Mouse (Mus musculus): ENCODE measurements around the gene Ddc. TPM values are rescaled to one million over a fixed set of nuclear protein-coding genes. Genes with fewer than 3 reads are reported as not detected.
A peak's percentile ranks its signal among the peaks of the same experiment; 100 is the strongest.

Ddc gene
- total RNA-seq, 2 experiments from 2014 or later, result 8.1 to 8.9 TPM

DNA sequence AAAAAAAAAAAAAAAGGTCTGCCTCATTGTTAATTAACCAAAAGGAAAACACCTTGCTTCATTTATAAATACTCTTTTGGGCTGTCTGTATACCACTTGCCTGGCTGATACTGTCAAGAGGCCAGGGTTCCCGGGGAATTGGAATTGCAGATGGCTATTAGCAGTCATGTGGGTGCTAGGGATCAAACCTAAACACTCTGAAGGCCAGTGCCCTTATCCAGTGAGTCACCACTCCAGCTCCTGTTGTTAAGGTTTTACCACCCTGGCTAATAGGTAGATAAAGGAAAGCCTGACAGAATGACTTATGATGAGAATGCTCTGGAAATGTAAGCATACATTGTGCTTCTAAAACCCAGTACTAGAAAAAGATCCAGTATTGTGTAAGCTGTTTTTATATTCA is 103.3 kb downstream of the Ddc start:
- no peak for DNase-seq (ENCODE audit: low spot score in 2 of 2)
- TF ChIP-seq CTCF (conservative IDR thresholded peaks at IDR 0.05), result no peak
- Histone ChIP-seq H3K4me3 (no peak overlapping the region), H3K27ac (no peak overlapping the region)

DNA sequence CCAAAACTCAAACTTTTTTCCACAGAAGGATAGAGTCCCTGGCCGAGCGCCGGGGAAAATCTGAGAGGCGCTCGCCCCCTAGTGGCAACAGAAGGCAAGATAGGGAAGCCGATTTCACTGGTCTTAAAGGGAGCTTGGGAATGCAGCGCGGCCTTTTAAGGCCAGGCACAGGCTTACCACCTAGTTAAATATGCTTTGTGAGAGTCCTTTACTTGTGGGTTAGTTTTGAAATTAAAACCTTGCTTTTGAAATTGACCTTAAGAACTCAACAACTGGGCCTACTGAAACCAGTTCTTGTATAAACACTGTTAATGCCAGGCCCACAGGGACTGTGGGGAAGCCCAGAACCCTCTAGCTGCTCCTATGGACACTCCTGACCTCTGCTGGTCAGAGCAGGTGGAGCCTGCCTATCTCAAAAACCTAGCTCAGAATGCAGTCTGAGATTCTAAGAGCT is 109.4 kb downstream of the Ddc start:
- peak; percentile 64 to 82 for DNase-seq (ENCODE audit: low spot score in 2 of 2)
- no peak overlapping the region for H3K27ac ChIP-seq
- H3K4me3 ChIP-seq, result peak overlapping the region; percentile 22; the same call in 1 of the 2 replicates
- peak; percentile 84 for TF ChIP-seq CTCF (conservative IDR thresholded peaks at IDR 0.05)

DNA sequence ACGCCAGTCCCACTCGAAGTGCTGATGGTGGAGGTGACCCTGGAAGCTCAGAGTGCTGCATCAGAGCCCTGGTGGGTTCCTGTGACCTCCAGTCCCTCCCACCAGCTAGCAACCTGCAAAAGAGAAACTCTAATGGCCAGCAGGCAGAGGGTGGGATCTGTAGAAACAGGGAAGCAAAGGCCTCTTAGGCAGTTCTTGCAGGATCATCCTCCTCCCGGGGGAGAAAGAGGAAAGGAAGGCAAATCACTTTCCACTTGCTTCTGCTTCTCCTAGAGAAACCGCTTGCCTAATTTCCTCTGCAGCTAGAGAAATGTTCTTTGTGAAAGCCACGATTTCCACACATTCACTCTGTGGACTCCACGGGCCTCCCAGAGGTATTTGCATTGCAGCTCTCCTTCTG is 112.5 kb downstream of the Ddc start:
- no peak overlapping the region for H3K4me3 ChIP-seq
- no peak overlapping the region for H3K27ac ChIP-seq
- no peak for TF ChIP-seq CTCF (conservative IDR thresholded peaks at IDR 0.05)
- no peak for DNase-seq (ENCODE audit: low spot score in 2 of 2)

DNA sequence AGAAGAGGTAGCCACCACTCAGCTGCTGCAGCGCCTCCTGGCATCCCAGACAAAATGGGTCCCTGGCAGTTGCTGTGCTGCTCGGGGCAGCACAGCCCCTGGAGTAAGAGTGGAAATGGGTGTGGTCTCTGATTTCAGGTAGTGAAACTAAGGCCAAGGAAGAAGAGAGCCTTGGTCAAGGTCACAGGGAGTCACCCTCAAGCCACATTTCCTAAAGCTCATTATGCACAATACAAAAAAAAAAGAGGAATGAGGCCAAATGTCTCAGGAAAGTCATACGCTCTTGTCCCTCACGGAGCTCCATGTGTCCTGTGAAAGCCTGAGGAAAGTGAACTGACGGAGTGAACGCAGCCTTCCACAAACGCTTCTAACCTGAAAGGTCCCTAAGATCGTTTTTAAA is 116.2 kb downstream of the Ddc start:
- H3K4me3 ChIP-seq, result no peak overlapping the region
- DNase-seq (ENCODE audit: low spot score in 2 of 2), result no peak
- H3K27ac ChIP-seq, result no peak overlapping the region
- TF ChIP-seq CTCF (conservative IDR thresholded peaks at IDR 0.05), result no peak

DNA sequence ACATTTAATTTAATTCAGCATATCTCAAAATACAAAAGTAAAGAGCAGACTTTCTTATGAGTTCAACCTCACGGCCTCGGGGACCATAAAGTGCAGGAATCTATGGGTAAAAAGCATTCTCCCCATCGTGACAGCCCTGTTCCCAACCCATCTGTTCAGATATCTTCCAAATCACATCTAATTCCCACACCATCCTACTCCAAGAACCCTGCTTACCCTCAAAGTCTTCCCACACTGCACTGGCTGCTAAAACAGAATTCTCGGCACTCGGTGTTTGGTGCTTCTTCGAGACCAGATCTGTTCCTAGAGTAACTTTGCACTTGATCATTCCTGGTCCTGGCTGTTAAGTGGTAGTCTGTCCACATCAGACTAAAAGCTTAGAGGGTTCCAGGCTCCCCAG is 119.6 kb downstream of the Ddc start:
- Histone ChIP-seq H3K27ac (no peak overlapping the region), H3K4me3 (no peak overlapping the region)
- no peak for DNase-seq (ENCODE audit: low spot score in 2 of 2)
- TF ChIP-seq CTCF (conservative IDR thresholded peaks at IDR 0.05), result no peak

DNA sequence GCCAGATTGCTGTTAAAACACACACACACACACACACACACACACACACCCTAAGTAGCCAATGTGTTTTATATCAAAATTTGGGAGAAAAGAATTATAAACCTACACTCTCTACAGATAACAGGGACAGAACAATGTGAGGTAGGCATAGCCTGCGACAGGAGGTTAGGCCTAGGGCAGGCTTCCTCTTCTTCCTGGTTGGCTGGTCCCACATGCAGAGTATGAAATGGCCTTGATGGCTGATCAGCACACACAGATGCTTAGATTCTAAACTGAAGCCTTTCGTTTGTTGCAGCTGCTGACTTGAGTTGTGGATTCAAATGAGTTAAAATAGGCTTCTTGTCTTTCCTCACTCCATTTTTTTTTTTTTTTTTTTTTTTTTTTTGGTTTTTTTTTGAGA is 120.1 kb downstream of the Ddc start:
- TF ChIP-seq CTCF (conservative IDR thresholded peaks at IDR 0.05), result no peak
- H3K4me3 ChIP-seq, result no peak overlapping the region
- no peak for DNase-seq (ENCODE audit: low spot score in 2 of 2)
- H3K27ac ChIP-seq, result no peak overlapping the region

DNA sequence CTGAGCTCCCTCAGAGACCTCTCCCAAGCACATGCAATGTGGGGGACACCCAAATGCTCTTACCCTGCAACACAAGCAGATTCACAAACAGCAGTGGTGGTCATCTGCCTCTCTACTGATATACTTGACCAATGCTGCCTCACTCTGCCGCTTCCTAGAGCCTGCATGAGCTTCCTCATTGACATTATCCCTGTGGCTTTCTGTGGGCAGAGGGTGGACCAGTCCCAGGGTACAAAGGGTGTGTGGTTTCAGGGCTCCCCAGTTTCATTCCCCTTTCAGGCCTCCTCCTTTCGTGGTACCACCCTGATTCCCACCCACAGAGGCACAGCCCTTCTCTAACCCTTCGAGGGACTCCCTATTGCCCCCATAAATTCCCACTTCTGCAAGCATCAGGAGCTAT is 120.7 kb downstream of the Ddc start:
- TF ChIP-seq CTCF (conservative IDR thresholded peaks at IDR 0.05), result no peak
- DNase-seq (ENCODE audit: low spot score in 2 of 2), result no peak
- H3K4me3 ChIP-seq, result no peak overlapping the region
- H3K27ac ChIP-seq, result no peak overlapping the region

DNA sequence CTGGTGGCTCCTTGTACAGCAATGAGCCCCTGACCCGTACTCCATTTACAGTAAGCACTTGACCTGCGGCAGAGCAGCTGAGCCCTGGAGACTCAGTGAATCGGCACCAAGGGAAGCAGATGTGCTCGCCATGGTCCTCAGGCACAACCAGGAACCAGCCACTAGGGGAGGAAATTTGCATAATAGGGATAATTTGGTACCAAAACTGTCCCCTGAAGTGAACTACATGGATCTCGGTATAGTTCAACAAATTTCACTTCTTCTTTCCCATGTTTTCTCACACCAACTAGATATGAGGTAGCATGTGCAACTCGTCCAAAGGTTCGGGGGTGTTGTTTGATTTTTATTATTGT is 121.1 kb downstream of the Ddc start:
- 0 out of 2 replicates have a peak, but pooled peaks have one; percentile 13 for TF ChIP-seq CTCF (conservative IDR thresholded peaks at IDR 0.05)
- DNase-seq (ENCODE audit: low spot score in 2 of 2), result no peak
- Histone ChIP-seq H3K4me3 (no peak overlapping the region), H3K27ac (no peak overlapping the region)

DNA sequence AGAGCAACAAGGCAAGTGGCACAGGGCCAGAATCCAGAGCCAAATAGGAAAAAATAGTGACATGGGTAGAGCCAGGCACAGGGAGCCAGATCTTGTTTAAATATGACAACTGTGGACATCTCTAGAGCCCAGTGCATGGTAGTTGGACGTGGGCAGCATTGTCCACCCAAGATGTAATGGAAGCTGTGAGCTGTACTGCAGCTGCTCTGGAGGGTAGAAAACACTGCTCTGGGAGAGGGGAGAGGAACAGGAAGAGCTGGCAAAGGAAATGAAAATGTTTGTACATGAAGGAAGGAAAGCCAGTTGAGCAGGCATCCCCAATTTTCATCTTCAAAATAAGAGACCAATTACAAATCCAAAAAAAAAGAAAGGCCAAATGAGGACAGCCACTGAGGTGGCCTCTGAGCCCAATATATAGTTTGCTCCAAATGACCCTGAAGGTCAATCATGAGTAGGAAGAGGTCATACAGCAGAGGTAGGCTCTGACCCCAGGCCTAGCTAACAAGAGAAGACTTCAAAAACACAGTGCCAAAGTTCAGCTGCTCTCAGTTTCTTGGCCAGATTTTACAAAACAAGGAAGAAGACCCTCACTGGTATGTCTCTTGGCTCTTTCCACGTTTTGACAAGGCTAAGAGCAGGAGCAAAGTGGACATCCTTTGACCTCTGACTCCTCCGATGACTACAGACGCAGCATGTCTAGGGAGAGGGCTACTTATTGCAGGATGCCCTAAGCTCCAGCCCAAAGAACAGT is 121.7 kb downstream of the Ddc start:
- TF ChIP-seq CTCF (conservative IDR thresholded peaks at IDR 0.05), result no peak
- Histone ChIP-seq H3K4me3 (no peak overlapping the region), H3K27ac (no peak overlapping the region)
- DNase-seq (ENCODE audit: low spot score in 2 of 2), result no peak

DNA sequence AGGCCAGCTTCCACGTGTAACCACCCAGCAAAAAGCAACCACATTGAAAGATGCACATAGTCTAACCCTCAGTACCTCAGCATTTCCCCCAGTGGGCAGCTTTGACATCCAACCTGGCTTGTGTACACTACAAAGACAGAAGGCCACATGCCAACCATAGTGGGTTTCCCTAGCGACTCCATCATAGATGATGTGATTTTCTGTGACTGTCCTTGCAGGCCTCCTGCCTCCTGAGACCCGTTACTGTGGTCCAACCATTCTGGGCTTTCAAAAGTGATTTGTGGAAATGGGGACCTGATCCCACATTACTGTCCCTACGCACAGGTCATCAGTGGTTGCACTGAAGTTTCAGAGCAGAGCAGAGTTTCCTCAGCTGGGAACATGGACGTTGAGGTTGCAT is 123.1 kb downstream of the Ddc start:
- no peak overlapping the region for H3K4me3 ChIP-seq
- DNase-seq (ENCODE audit: low spot score in 2 of 2), result no peak
- no peak for TF ChIP-seq CTCF (conservative IDR thresholded peaks at IDR 0.05)
- H3K27ac ChIP-seq, result no peak overlapping the region

DNA sequence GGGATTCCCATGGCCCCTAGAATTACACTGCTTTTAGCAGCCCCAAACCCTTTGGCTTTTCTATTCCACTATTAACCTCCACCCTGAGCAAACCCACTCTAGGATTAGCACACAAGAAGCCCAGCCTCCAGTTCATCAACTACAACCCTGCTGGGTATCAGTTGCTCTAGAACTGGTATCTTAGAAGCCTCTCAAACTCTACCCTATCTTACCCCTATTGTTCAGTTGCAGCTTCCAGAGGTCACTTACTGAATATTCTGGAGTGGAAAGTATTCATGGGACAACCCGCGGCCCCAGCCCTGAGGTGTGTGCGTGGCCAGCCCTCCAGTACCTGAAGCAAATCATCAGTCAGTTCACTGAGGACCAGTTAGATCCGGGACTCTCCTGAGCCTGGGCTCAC is 123.6 kb downstream of the Ddc start:
- Histone ChIP-seq H3K27ac (no peak overlapping the region), H3K4me3 (no peak overlapping the region)
- DNase-seq (ENCODE audit: low spot score in 2 of 2), result no peak
- TF ChIP-seq CTCF (conservative IDR thresholded peaks at IDR 0.05), result no peak

DNA sequence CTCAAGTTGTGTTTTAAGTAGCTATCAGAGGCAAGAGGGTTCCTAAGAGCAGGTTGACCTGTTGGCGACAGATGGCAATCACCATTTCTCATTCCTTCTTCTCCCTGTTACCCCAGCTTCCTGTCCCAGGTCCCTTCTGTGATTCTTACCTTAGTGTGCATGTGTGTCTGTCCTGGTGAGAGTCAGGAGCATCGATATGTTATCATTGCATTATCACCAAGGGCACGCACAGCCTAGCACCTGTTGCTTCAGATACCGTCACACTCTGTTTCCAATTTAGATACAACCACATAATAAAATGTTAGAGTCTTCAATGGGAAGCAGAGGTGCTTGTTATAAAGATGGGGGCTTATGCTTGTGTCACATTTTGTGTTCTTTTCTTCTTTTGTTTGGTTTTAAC is 125.7 kb downstream of the Ddc start:
- no peak overlapping the region for H3K4me3 ChIP-seq
- no peak overlapping the region for H3K27ac ChIP-seq
- DNase-seq (ENCODE audit: low spot score in 2 of 2), result no peak
- TF ChIP-seq CTCF (conservative IDR thresholded peaks at IDR 0.05), result no peak

DNA sequence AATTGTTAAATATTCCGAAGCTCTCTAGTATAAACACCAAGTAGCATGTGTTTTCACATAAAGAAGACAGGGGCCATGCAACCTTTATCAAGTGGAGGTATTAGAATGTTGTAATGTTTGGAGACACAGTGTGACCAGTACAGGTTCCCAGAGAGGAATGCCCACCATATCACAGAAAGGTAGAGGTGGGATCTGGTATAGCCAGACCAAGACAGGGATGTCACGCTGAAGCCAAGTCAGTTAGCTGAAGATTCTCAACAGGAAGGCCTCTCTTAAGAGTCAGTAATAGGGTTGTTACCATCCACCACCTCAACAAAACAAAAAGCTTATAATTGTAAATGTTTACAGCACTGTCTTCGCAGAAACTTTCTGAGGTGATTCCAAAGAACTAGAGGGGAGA is 127.3 kb downstream of the Ddc start:
- no peak for DNase-seq (ENCODE audit: low spot score in 2 of 2)
- no peak for TF ChIP-seq CTCF (conservative IDR thresholded peaks at IDR 0.05)
- Histone ChIP-seq H3K27ac (no peak overlapping the region), H3K4me3 (no peak overlapping the region)

DNA sequence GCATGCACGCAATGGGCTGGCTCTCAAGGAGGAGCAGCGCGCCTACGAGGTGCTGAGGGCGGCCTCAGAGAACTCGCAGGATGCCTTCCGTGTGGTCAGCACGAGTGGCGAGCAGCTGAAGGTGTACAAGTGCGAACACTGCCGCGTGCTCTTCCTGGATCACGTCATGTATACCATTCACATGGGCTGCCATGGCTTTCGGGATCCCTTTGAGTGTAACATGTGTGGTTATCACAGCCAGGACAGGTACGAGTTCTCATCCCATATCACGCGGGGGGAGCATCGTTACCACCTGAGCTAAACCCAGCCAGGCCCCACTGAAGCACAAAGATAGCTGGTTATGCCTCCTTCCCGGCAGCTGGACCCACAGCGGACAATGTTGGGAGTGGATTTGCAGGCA is 128.7 kb downstream of the Ddc start:
- Histone ChIP-seq H3K27ac (no peak overlapping the region), H3K4me3 (no peak overlapping the region)
- no peak for TF ChIP-seq CTCF (conservative IDR thresholded peaks at IDR 0.05)
- no peak for DNase-seq (ENCODE audit: low spot score in 2 of 2)

Measured in layer of hippocampus, adult 2 months (tissue).